Mouse (Mus musculus): Measurements from ENCODE around the gene Zfp609.
A peak's percentile ranks its signal among the peaks of the same experiment; 100 is the strongest.

Gene Zfp609

GRCm38 (mm10) chr9:65759992-65760391 is 67.4 kb downstream of the Zfp609 start:
- DNase-seq (ENCODE audit: low read depth, low spot score): no peak

GRCm38 (mm10) chr9:65759256-65759655 is 68.1 kb downstream of the Zfp609 start:
- no peak for DNase-seq (ENCODE audit: low read depth, low spot score)

- no peak for DNase-seq (ENCODE audit: low read depth, low spot score)
Measured at GRCm38 (mm10) chr9:65757826-65758225, 69.5 kb downstream of the Zfp609 start.

GRCm38 (mm10) chr9:65755673-65756375 is 71.5 kb downstream of the Zfp609 start:
- no peak for DNase-seq (ENCODE audit: low read depth, low spot score)

- DNase-seq (ENCODE audit: low read depth, low spot score): no peak
Measured at GRCm38 (mm10) chr9:65755164-65755563, 72.2 kb downstream of the Zfp609 start.

GRCm38 (mm10) chr9:65752632-65753031 is 74.7 kb downstream of the Zfp609 start:
- DNase-seq (ENCODE audit: low read depth, low spot score): no peak

- DNase-seq (ENCODE audit: low read depth, low spot score): no peak
Measured at GRCm38 (mm10) chr9:65751906-65752305, 75.5 kb downstream of the Zfp609 start.

GRCm38 (mm10) chr9:65748102-65748501 is 79.3 kb downstream of the Zfp609 start:
- DNase-seq (ENCODE audit: low read depth, low spot score): no peak

- DNase-seq (ENCODE audit: low read depth, low spot score): no peak
Measured at GRCm38 (mm10) chr9:65746479-65746878, 80.9 kb downstream of the Zfp609 start.

GRCm38 (mm10) chr9:65745456-65745855 is 81.9 kb downstream of the Zfp609 start:
- no peak for DNase-seq (ENCODE audit: low read depth, low spot score)

GRCm38 (mm10) chr9:65744171-65745082 is 82.9 kb downstream of the Zfp609 start:
- no peak for DNase-seq (ENCODE audit: low read depth, low spot score)

GRCm38 (mm10) chr9:65743809-65744170 is 83.6 kb downstream of the Zfp609 start:
- DNase-seq (ENCODE audit: low read depth, low spot score): no peak

- no peak for DNase-seq (ENCODE audit: low read depth, low spot score)
Measured at GRCm38 (mm10) chr9:65743322-65743721, 84.0 kb downstream of the Zfp609 start.

GRCm38 (mm10) chr9:65742777-65743176 is 84.6 kb downstream of the Zfp609 start:
- DNase-seq (ENCODE audit: low read depth, low spot score): no peak

GRCm38 (mm10) chr9:65741066-65741852 is 86.1 kb downstream of the Zfp609 start:
- DNase-seq (ENCODE audit: low read depth, low spot score): no peak

- no peak for DNase-seq (ENCODE audit: low read depth, low spot score)
Measured at GRCm38 (mm10) chr9:65734931-65735330, 92.4 kb downstream of the Zfp609 start.

GRCm38 (mm10) chr9:65728588-65728987 is 98.8 kb downstream of the Zfp609 start:
- no peak for DNase-seq (ENCODE audit: low read depth, low spot score)

- DNase-seq (ENCODE audit: low read depth, low spot score): no peak
Measured at GRCm38 (mm10) chr9:65727491-65727890, 99.9 kb downstream of the Zfp609 start.

- no peak for DNase-seq (ENCODE audit: low read depth, low spot score)
Measured at GRCm38 (mm10) chr9:65726431-65726830, 100.9 kb downstream of the Zfp609 start.

- no peak for DNase-seq (ENCODE audit: low read depth, low spot score)
Measured at GRCm38 (mm10) chr9:65725291-65725622, 102.1 kb downstream of the Zfp609 start.

GRCm38 (mm10) chr9:65724471-65725290 is 102.7 kb downstream of the Zfp609 start:
- DNase-seq (ENCODE audit: low read depth, low spot score): peak; percentile 20

All from skeletal muscle tissue, adult 2 months (tissue).